24 mouse cellular contexts compared by ENCODE assay signal in the genomic region with DNA sequence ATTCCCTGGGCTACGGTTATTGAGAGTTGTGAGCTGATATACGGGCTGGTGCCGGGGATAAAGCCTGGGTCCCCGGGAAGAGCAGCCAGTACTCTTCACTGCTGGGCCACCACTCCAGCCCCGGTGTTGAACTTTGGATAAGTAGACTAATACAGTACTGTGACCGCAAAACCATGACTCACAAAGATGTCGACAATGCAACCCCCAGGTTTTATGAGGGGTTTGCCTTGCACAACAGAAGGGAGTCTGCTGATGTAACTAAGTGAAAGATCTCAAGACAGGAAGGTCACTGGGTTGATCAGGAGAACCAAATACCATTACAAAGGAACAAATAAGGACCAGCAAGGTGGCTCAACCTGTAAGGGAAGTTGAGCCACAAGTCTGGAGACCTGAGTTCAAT. TPM values are rescaled to one million over a fixed set of nuclear protein-coding genes. Genes with fewer than 3 reads are reported as not detected.
"Had no signal": no experiment of that assay in that cellular context is flagged by ENCODE, and none has a peak within 500 bp of the region (broad histone marks: within the 10 kb centered on the region; RNA-seq: fewer than 3 reads in every experiment).

No protein-coding gene starts in this region.

- H3K4me3 ChIP-seq: layer of hippocampus, adult 2 months; left cerebral cortex, adult 2 months; liver, embryonic 13.5 days; neural tube, embryonic 12.5 days had no signal

- ATAC-seq: lung, postnatal 0 days had no signal

- H3K9me3 ChIP-seq: liver, embryonic 13.5 days; neural tube, embryonic 12.5 days had no signal

- DNase-seq: kidney, adult 18-20 months; kidney, adult 9 months; kidney, postnatal 25 days; layer of hippocampus, postnatal 36 days; liver, embryonic 13.5 days; lung, embryonic 14.5 days; lung, postnatal 36 days; midbrain, embryonic 14.5 days; retina, postnatal 1 day; thymus, adult 2 months; thymus, postnatal 25 days had no signal

- H3K27ac ChIP-seq: layer of hippocampus, adult 2 months; left cerebral cortex, adult 2 months; liver, embryonic 13.5 days; neural tube, embryonic 12.5 days; stomach, postnatal 0 days had no signal

- H3K36me3 ChIP-seq: liver, embryonic 13.5 days; neural tube, embryonic 12.5 days had no signal

- H3K9ac ChIP-seq: liver, embryonic 13.5 days; lung, embryonic 14.5 days; neural tube, embryonic 12.5 days had no signal

- H3K4me2 ChIP-seq: liver, embryonic 13.5 days; lung, embryonic 14.5 days; midbrain, embryonic 11.5 days; neural tube, embryonic 12.5 days had no signal

RNA-seq across cellular contexts. Expression of a gene that starts 5.0 kb away (rescaled TPM):
- total RNA-seq: megakaryocyte-erythroid progenitor cell, adult 5-6 weeks had no signal

RNA-seq across cellular contexts. Expression of a gene that starts 9.2 kb away (rescaled TPM):
- total RNA-seq: megakaryocyte-erythroid progenitor cell, adult 5-6 weeks had no signal

RNA-seq across cellular contexts. Expression of a gene that starts 42.2 kb away (rescaled TPM):
- total RNA-seq: left cerebral cortex, adult 2 months; liver, adult 2 months; megakaryocyte-erythroid progenitor cell, adult 5-6 weeks; neutrophil, adult 5-6 weeks had no signal
- polyA plus RNA-seq: kidney, embryonic 16.5 days; limb, embryonic 11.5 days; limb, embryonic 14.5 days; liver, adult 2 months; liver, embryonic 13.5 days; lung, embryonic 14.5 days; lung, postnatal 0 days; spleen, adult 2 months had no signal
